Mouse (Mus musculus) mammary gland, adult 2 months (tissue): ENCODE data around the gene Armh2. TPM values are rescaled to one million over a fixed set of nuclear protein-coding genes. Genes with fewer than 3 reads are reported as not detected.

Source experiments
- polyA plus RNA-seq: library from polyadenylated mRNA; depleted of rRNA; stranded (reverse); fragments of >200 nt; gene quantifications from 2 replicates; pipeline ENCODE4 v1.2.3, GENCODE M21; 2012; ENCODE audit warnings: low replicate concordance; rRNA removed

Armh2 gene
- not detected in 2 replicates for polyA plus RNA-seq

DNA sequence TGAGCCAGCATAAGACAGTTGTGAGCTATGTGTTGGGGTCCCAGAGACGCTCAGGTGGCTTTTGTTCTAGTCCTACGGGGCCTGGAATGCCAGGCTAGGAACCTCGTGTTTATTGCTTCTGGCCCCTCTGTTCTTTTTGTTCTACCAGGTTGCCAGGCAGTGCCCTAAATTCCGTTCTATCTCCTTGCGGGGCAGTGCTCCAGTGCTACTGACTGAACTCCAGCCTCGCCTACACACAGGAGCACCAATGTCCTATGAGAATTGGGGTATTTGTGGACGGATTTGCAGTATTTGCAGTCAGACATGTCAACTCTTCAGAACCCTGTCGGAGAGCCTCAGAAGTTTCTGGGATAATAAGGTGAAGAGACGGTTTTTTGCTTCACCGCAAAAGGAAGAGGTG lies at the start of gene Armh2:
Gene Armh2 (plus strand): TSS at position 205 of the 400 bp plus-strand sequence.

DNA sequence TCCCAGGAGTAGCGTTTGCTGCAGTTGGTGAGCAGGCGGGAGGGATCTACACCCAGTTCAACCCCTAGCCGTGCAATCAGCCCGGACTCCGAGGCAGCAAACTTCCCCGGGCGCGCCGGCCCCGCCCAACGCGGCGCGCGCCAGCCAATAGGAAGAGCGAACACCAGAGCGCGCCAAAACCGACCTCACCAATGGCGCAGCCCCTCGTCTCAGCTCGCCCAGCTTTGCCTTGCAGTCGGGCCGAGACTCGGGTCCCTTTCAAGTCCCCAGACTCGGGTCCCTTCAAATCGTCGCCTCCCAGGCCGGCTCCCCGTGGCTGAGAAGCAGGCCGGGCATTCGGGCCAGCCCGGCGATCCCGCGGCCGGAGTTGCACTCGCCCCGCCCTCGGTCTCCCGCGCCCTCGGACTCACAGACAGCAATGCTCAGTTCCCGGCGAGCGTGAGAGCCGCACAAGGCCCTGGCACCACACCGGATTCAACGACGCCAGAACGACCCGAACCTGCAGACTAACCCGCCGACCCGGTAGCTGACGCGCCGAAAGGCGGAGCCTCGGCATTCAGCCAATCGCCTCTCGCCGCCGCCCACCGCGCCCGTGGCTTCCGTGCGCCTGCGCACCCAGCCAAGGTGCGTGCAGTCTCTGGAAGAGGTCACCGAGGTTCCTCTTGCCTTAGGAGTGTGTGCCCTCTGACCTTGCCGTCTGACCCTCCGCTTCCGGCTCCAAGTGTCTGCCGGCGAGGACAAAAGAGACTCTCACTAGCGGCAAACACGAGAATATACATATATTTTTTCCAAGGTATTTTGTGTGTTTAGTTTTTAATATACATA lies 20.6 kb downstream of the Armh2 start, which contains the start of gene Gmnn:
Gene Gmnn (minus strand): TSS at position 521 of the 825 bp plus-strand sequence.

Other genes with a start within 250 kb of the Armh2 start
- gene Ripor2, start 159.0 kb upstream of the Armh2 start, polyA plus RNA-seq = 22.1 and 26.8 TPM in 2 replicates
- 0.99 and 2.4 TPM in 2 replicates for gene Gmnn, start 20.7 kb downstream of the Armh2 start, polyA plus RNA-seq
- 32.9 and 35.8 TPM in 2 replicates for gene BC005537, start 60.4 kb downstream of the Armh2 start, polyA plus RNA-seq
- gene Acot13, start 90.3 kb downstream of the Armh2 start, polyA plus RNA-seq = 38.7 and 80.1 TPM in 2 replicates
- 10.8 and 13.5 TPM in 2 replicates for gene Tdp2, start 90.4 kb downstream of the Armh2 start, polyA plus RNA-seq
- gene D130043K22Rik, start 103.9 kb downstream of the Armh2 start, polyA plus RNA-seq = 0.02 TPM in 1 of 2 replicates, not detected in the other
- 4.6 and 7.9 TPM in 2 replicates for gene Aldh5a1, start 196.4 kb downstream of the Armh2 start, polyA plus RNA-seq
- 1.9 and 2.3 TPM in 2 replicates for gene Gpld1, start 201.9 kb downstream of the Armh2 start, polyA plus RNA-seq